Mouse (Mus musculus): ENCODE measurements around the gene Jam2.

DNA sequence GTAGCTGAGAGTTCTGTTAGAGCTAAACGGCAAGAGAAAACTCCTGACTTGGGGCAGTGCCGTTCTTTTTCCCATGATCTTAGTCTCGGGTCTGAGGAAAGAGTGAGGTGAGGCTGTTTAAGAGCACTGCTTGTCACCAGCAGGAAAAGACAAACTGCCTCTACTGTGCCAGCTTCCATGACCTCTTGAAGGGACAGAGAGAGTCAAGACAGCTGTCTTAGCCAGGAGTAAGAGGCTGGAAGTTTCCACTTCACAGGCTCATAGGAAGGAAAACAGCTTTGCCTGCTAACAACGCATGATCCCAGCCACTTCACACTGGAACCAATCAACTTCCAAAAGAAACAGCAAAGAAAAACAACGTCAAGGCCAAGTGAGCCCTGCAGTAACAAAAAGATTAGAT lies 57.8 kb downstream of the Jam2 start:
- no peak for TF ChIP-seq POLR2A (IDR thresholded peaks at IDR 0.05; ENCODE audit: borderline replicate concordance, control insufficient read depth, low read depth, low read length)
- TF ChIP-seq CTCF (IDR thresholded peaks at IDR 0.05; ENCODE audit: control insufficient read depth, insufficient read depth, low read length) = no peak
